Comparison of ENCODE assay signal across 18 mouse cellular contexts in the genomic region with DNA sequence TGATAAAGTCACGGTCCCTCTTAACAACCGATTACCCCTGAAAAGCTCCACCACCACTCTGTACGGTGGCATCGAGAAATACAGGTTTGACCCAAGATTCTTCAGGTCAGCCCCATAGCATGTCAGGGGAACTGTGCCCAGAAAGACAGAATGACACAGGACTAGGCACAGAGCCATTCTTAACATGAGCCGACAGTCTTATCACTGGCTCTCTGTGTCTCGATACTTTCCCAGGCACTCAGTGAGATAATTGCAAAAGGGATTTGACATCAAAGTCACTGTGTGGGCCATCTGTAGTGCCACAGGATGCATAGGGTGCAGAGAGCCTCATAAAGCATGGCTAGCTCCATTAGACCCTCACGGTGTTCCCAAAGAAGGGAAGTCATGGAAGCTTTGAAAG. TPM values are rescaled to one million over a fixed set of nuclear protein-coding genes. Genes with fewer than 3 reads are reported as not detected.
DNase-seq lines count a peak whose midpoint lies in the region; ATAC-seq and TF ChIP-seq lines count a peak whose summit lies in the region.
"Had no signal": no experiment of that assay in that cellular context is flagged by ENCODE, and none has a peak within 500 bp of the region (broad histone marks: within the 10 kb centered on the region; RNA-seq: fewer than 3 reads in every experiment).

No protein-coding gene starts in this region.

- no peak overlapping the region for H3K4me3 ChIP-seq in kidney, embryonic 15.5 days (replicated peaks)
- no peak overlapping the region for H3K4me3 ChIP-seq in heart, embryonic 11.5 days (ENCODE audit: low read depth, low read length)
- H3K4me3 ChIP-seq in heart, postnatal 0 days (ENCODE audit: low read depth, low read length): no peak overlapping the region
- no peak overlapping the region for H3K4me3 ChIP-seq in forebrain, embryonic 13.5 days
- H3K4me3 ChIP-seq in hindbrain, embryonic 13.5 days: no peak overlapping the region
- H3K4me3 ChIP-seq: gastrocnemius, adult 2 months; hindbrain, embryonic 10.5 days; left cerebral cortex, adult 2 months; midbrain, embryonic 12.5 days had no signal

- no peak for DNase-seq in kidney, postnatal 4 days
- peak; percentile 34 for DNase-seq in heart, postnatal 0 days (ENCODE audit: low spot score)
- no peak for DNase-seq in left cerebral cortex, postnatal 4 days
- DNase-seq: adrenal gland, postnatal 14 days; cerebellum, adult 8-10 months; embryo, embryonic 11 days; gastrocnemius, adult 2 months; right cerebral cortex, postnatal 25 days; spleen, adult 18-20 months had no signal

- H3K9ac ChIP-seq in kidney, embryonic 15.5 days: no peak overlapping the region
- no peak overlapping the region for H3K9ac ChIP-seq in heart, embryonic 11.5 days (ENCODE audit: low read depth, low read length)
- H3K9ac ChIP-seq in heart, postnatal 0 days (replicated peaks; ENCODE audit: low read depth, low read length): no peak overlapping the region
- H3K9ac ChIP-seq in forebrain, embryonic 13.5 days: no peak overlapping the region
- H3K9ac ChIP-seq in hindbrain, embryonic 13.5 days: no peak overlapping the region
- H3K9ac ChIP-seq: midbrain, embryonic 12.5 days had no signal

- TF ChIP-seq CTCF in heart, postnatal 0 days (IDR thresholded peaks at IDR 0.05; ENCODE audit: low read depth): no peak

- WGBS in kidney, embryonic 15.5 days: 70% methylated on average over 7 of the region's 7 CpGs
- WGBS in heart, embryonic 11.5 days (ENCODE audit: insufficient replicate concordance): 34% methylated on average over 7 of the region's 7 CpGs
- WGBS in heart, postnatal 0 days: 28% methylated on average over 7 of the region's 7 CpGs
- WGBS in forebrain, embryonic 13.5 days: 67% methylated on average over 7 of the region's 7 CpGs
- 80% methylated on average over 7 of the region's 7 CpGs for WGBS in hindbrain, embryonic 13.5 days

- peaks cover 37% of the 10 kb centered on the region for H3K4me1 ChIP-seq in kidney, embryonic 15.5 days
- peaks cover 31% of the 10 kb centered on the region for H3K4me1 ChIP-seq in heart, embryonic 11.5 days (ENCODE audit: control insufficient read depth, insufficient read depth, low read length)
- peaks cover 45% of the 10 kb centered on the region for H3K4me1 ChIP-seq in heart, postnatal 0 days (ENCODE audit: control insufficient read depth, insufficient read depth)
- H3K4me1 ChIP-seq in forebrain, embryonic 13.5 days: peaks cover 4% of the 10 kb centered on the region
- H3K4me1 ChIP-seq in hindbrain, embryonic 13.5 days (replicated peaks): no peaks in the 10 kb centered on the region
- H3K4me1 ChIP-seq: midbrain, embryonic 12.5 days had no signal

- H3K4me2 ChIP-seq in kidney, embryonic 15.5 days: no peak overlapping the region
- H3K4me2 ChIP-seq in heart, embryonic 11.5 days: no peak overlapping the region
- no peak overlapping the region for H3K4me2 ChIP-seq in heart, postnatal 0 days (ENCODE audit: low read depth, low read length)
- no peak overlapping the region for H3K4me2 ChIP-seq in forebrain, embryonic 13.5 days
- no peak overlapping the region for H3K4me2 ChIP-seq in hindbrain, embryonic 13.5 days
- H3K4me2 ChIP-seq: midbrain, embryonic 12.5 days had no signal

- peaks cover 17% of the 10 kb centered on the region for H3K36me3 ChIP-seq in kidney, embryonic 15.5 days
- no peaks in the 10 kb centered on the region for H3K36me3 ChIP-seq in heart, embryonic 11.5 days (ENCODE audit: control insufficient read depth, insufficient read depth, low read length)
- H3K36me3 ChIP-seq in heart, postnatal 0 days (replicated peaks; ENCODE audit: control insufficient read depth, insufficient read depth, low read length): no peaks in the 10 kb centered on the region
- H3K36me3 ChIP-seq in forebrain, embryonic 13.5 days (ENCODE audit: poor library complexity, severe bottlenecking): peaks cover 12% of the 10 kb centered on the region; the same call in 1 of the 2 replicates
- H3K36me3 ChIP-seq in hindbrain, embryonic 13.5 days: peaks cover 43% of the 10 kb centered on the region

- peak overlapping the region; percentile 80; the same call in 1 of the 2 replicates for H3K27ac ChIP-seq in kidney, embryonic 15.5 days
- H3K27ac ChIP-seq in heart, embryonic 11.5 days (ENCODE audit: low read depth, low read length): peak overlapping the region; percentile 41
- H3K27ac ChIP-seq in heart, postnatal 0 days (ENCODE audit: low read depth): peak overlapping the region; percentile 98
- no peak overlapping the region for H3K27ac ChIP-seq in forebrain, embryonic 13.5 days
- H3K27ac ChIP-seq in hindbrain, embryonic 13.5 days: no peak overlapping the region
- H3K27ac ChIP-seq: left cerebral cortex, adult 2 months; midbrain, embryonic 12.5 days had no signal

- TF ChIP-seq EP300 in heart, postnatal 0 days (IDR thresholded peaks at IDR 0.05; ENCODE audit: low read depth): no peak

- intact Hi-C loops in left cerebral cortex, postnatal 4 days (cut with DNase I): no loop called here

- ATAC-seq in kidney, embryonic 15.5 days (replicated peaks; ENCODE audit: low FRiP score): no peak
- no peak; the same call in 1 of the 2 replicates for ATAC-seq in heart, embryonic 11.5 days (replicated peaks; ENCODE audit: insufficient number of reproducible peaks, low FRiP score, low TSS enrichment)
- 0 out of 2 replicates have a peak, but pooled peaks have one; percentile 18 for ATAC-seq in heart, postnatal 0 days (ENCODE audit: insufficient read depth, low read depth)
- no peak for ATAC-seq in forebrain, embryonic 13.5 days
- ATAC-seq in hindbrain, embryonic 13.5 days (ENCODE audit: low FRiP score): no peak
- ATAC-seq: forebrain, embryonic 14.5 days; lung, postnatal 0 days had no signal

- no peaks in the 10 kb centered on the region for H3K9me3 ChIP-seq in kidney, embryonic 15.5 days (replicated peaks)
- H3K9me3 ChIP-seq in heart, embryonic 11.5 days (replicated peaks; ENCODE audit: control insufficient read depth, low read length): no peaks in the 10 kb centered on the region
- H3K9me3 ChIP-seq in heart, postnatal 0 days (replicated peaks; ENCODE audit: control insufficient read depth, low read length): no peaks in the 10 kb centered on the region
- no peaks in the 10 kb centered on the region for H3K9me3 ChIP-seq in forebrain, embryonic 13.5 days (replicated peaks)
- H3K9me3 ChIP-seq in hindbrain, embryonic 13.5 days: no peaks in the 10 kb centered on the region
- H3K9me3 ChIP-seq: hindbrain, embryonic 10.5 days; midbrain, embryonic 12.5 days had no signal

- H3K27me3 ChIP-seq in kidney, embryonic 15.5 days: no peaks in the 10 kb centered on the region
- no peaks in the 10 kb centered on the region for H3K27me3 ChIP-seq in heart, embryonic 11.5 days (ENCODE audit: control insufficient read depth, insufficient read depth, low read length)
- H3K27me3 ChIP-seq in heart, postnatal 0 days (ENCODE audit: control insufficient read depth, insufficient read depth, low read length): no peaks in the 10 kb centered on the region
- no peaks in the 10 kb centered on the region for H3K27me3 ChIP-seq in forebrain, embryonic 13.5 days
- H3K27me3 ChIP-seq in hindbrain, embryonic 13.5 days: no peaks in the 10 kb centered on the region
- H3K27me3 ChIP-seq: midbrain, embryonic 12.5 days had no signal

RNA-seq across cellular contexts. Expression of a gene that starts 37.9 kb away (rescaled TPM):
- polyA plus RNA-seq in kidney, embryonic 15.5 days (2015; fragmentation: Nextera tagmentation; extraction: Ambion mirVana): 51.6 and 54.7 TPM in 2 replicates
- 51.1 and 54.2 TPM in 2 replicates for polyA plus RNA-seq in heart, embryonic 11.5 days (2014; fragmentation: Nextera tagmentation; extraction: Ambion mirVana)
- total RNA-seq in heart, postnatal 0 days (2014; rRNA removed; ENCODE audit: low replicate concordance): 14.8 and 32.9 TPM in 2 replicates
- polyA plus RNA-seq in heart, postnatal 0 days (2015; fragmentation: Nextera tagmentation; extraction: Ambion mirVana): 70.5 and 73.4 TPM in 2 replicates
- polyA plus RNA-seq in forebrain, embryonic 13.5 days (2015; fragmentation: Nextera tagmentation; extraction: Ambion mirVana): 83.2 and 90.7 TPM in 2 replicates
- total RNA-seq in left cerebral cortex, postnatal 4 days (2021): 10 to 100 TPM; 34.5 to 37.3 TPM
- 85.2 and 85.7 TPM in 2 replicates for polyA plus RNA-seq in hindbrain, embryonic 13.5 days (2015; fragmentation: Nextera tagmentation; extraction: Ambion mirVana)

Comparison
In these comparisons a context has a peak if more than half of its experiments do, and no peak if none do; other contexts are left out.
1. H3K27ac ChIP-seq: peak in kidney, embryonic 15.5 days (single experiment), heart, embryonic 11.5 days (single experiment) and heart, postnatal 0 days (single experiment); none in forebrain, embryonic 13.5 days (single experiment) and hindbrain, embryonic 13.5 days (single experiment).